Mouse (Mus musculus) kidney, postnatal 0 days (tissue): ENCODE data around the gene Mms19. TPM values are rescaled to one million over a fixed set of nuclear protein-coding genes. Genes with fewer than 3 reads are reported as not detected.

Source experiments
- ATAC-seq: fragments of 200-750 bp; cut with Nextera tagmentation; replicated peaks from 2 replicates; pipeline ENCODE4 v1.8.0; 2017; ENCODE audit warnings: low read depth, moderate number of reproducible peaks, moderate TSS enrichment, moderate library complexity; ENCODE audit not compliant: low FRiP score
- DNase-seq: peaks from one replicate; pipeline ENCODE4 v3.0.0-alpha.2; 2016; ENCODE audit warnings: low spot score
- H3K27ac ChIP-seq: fragments of 300-500 bp; sonication (generic); 2 replicates; pipeline ENCODE4 v1.5.1; 2014; ENCODE audit warnings: mild to moderate bottlenecking
- H3K27me3 ChIP-seq: fragments of 300-500 bp; sonication (generic); 2 replicates; pipeline ENCODE4 v1.6.1; 2014; ENCODE audit warnings: low read length, mixed read lengths; ENCODE audit not compliant: insufficient read depth
- H3K36me3 ChIP-seq: fragments of 300-500 bp; sonication (generic); 2 replicates; pipeline ENCODE4 v1.6.1; 2014; ENCODE audit warnings: low read length, mixed read lengths; ENCODE audit not compliant: insufficient read depth
- H3K4me1 ChIP-seq: fragments of 300-500 bp; sonication (generic); replicated peaks from 2 replicates; pipeline ENCODE4 v1.6.1; 2014; ENCODE audit warnings: antibody characterized with exemption, low read length, mixed read lengths; ENCODE audit not compliant: insufficient read depth
- H3K4me2 ChIP-seq: fragments of 300-500 bp; sonication (generic); 2 replicates; pipeline ENCODE4 v1.6.1; 2014; ENCODE audit warnings: mild to moderate bottlenecking, low read length, moderate library complexity, mixed read lengths
- H3K4me3 ChIP-seq: fragments of 300-500 bp; sonication (generic); replicated peaks from 2 replicates; pipeline ENCODE4 v1.5.1; 2014; ENCODE audit warnings: low read depth, low read length
- H3K9ac ChIP-seq: fragments of 300-500 bp; sonication (generic); 2 replicates; pipeline ENCODE4 v1.6.1; 2014; ENCODE audit warnings: low read depth, low read length
- H3K9me3 ChIP-seq: fragments of 300-500 bp; sonication (generic); replicated peaks from 2 replicates; pipeline ENCODE4 v1.6.1; 2016; ENCODE audit warnings: low read length, inconsistent platforms, mixed read lengths
- CTCF ChIP-seq: IDR thresholded peaks from 2 replicates; pipeline ENCODE4 v1.5.1; 2016; ENCODE audit warnings: antibody characterized with exemption, low read depth, mild to moderate bottlenecking, moderate library complexity
- WGBS: fragments of 180-500 bp; shearing (Covaris S2); extraction: QIAGEN DNeasy Blood & Tissue Kit; methylation state at CpG from one replicate; pipeline ENCODE4 v1.1.7; 2014; 5-methylcytosine and 5-hydroxymethylcytosine counted together
- polyA plus RNA-seq: library from polyadenylated mRNA; unstranded; fragments of >200 nt; fragmentation: Nextera tagmentation; extraction: Ambion mirVana; gene quantifications from 2 replicates; pipeline ENCODE4 v1.2.1, GENCODE M21; 2015

Gene Mms19
- polyA plus RNA-seq, 1 experiment from 2014 or later: 23.3 TPM

DNA sequence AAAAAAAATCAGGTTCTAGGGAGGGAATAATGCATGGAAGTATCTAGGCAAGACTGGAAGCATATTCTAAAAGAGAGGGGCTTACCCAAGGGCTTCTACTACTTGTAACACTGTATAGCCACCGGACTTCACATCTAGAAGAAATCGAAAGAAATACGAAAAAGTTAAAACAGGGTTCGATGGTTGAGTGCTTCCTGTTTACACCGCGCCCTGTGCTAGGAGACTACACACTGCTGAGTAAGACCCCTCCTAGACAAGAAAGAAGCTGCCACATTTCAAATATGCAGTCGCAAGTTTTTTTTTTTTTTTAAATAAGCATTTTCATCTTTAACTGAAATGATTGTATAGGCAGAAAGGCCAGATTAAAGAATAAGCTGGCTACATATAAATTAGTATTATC lies 11.3 kb downstream of the Mms19 start:
- Histone ChIP-seq H3K4me1 (no peaks in the 10 kb centered on the region), H3K9ac (no peak overlapping the region), H3K27me3 (no peaks in the 10 kb centered on the region), H3K4me2 (no peak overlapping the region), H3K4me3 (no peak overlapping the region), H3K9me3 (no peaks in the 10 kb centered on the region), H3K36me3 (peaks cover 27% of the 10 kb centered on the region; the same call in 1 of the 2 replicates), H3K27ac (no peak overlapping the region)
- ATAC-seq: no peak
- no peak for DNase-seq
- TF ChIP-seq CTCF: no peak
- WGBS: 93% methylated on average over 7 of the region's 7 CpGs

DNA sequence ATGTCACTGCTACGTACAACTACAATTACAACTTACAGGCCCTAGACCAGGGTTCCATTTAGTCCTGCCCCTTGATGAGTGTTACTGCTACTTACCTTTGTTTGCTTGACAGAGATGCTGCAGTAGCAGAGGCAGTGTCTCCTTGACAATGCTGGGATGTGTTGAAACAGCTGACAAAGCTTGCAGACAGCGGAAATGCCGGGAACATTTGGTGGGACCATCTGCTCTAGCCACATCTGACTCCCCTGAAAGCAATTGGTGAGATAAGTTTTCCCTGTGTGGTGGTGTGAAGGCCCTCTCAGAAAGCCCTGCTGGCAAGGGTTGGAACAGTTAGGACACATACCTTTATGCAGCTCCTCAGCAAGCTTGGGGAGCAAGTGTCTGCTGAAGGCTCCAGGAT lies 27.4 kb downstream of the Mms19 start:
- no peak for TF ChIP-seq CTCF
- Histone ChIP-seq H3K4me1 (no peaks in the 10 kb centered on the region), H3K4me2 (no peak overlapping the region), H3K27me3 (no peaks in the 10 kb centered on the region), H3K27ac (no peak overlapping the region), H3K9ac (no peak overlapping the region), H3K4me3 (no peak overlapping the region), H3K9me3 (no peaks in the 10 kb centered on the region), H3K36me3 (peaks cover 83% of the 10 kb centered on the region)
- WGBS: 85% methylated on average over 3 of the region's 3 CpGs
- ATAC-seq: no peak
- no peak for DNase-seq

DNA sequence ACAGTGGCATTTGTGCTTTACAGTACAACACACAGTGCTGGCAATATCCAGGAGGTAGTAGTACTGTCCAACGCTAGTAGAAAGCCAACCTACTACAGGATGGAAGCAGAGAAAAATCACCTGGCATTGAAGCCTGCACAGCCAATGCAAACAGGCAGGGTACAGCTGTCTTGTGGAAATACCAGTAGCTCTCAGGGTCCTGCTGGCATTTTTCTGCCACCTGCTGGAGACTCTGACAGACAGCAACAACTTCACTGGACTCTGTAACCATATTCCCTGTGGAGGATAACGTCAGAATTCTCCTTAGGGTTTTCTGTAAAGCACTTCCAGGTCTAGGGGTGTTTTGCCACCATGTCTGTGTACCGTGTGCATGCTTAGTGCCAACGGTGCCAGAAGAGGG lies 28.7 kb downstream of the Mms19 start:
- DNase-seq (peak; percentile 33), ATAC-seq (no peak)
- Histone ChIP-seq H3K27ac (no peak overlapping the region), H3K27me3 (no peaks in the 10 kb centered on the region), H3K9ac (no peak overlapping the region), H3K36me3 (peaks cover 78% of the 10 kb centered on the region), H3K9me3 (no peaks in the 10 kb centered on the region), H3K4me2 (no peak overlapping the region), H3K4me1 (no peaks in the 10 kb centered on the region), H3K4me3 (no peak overlapping the region)
- 80% methylated on average over 4 of the region's 4 CpGs for WGBS
- peak; percentile 70 for TF ChIP-seq CTCF

DNA sequence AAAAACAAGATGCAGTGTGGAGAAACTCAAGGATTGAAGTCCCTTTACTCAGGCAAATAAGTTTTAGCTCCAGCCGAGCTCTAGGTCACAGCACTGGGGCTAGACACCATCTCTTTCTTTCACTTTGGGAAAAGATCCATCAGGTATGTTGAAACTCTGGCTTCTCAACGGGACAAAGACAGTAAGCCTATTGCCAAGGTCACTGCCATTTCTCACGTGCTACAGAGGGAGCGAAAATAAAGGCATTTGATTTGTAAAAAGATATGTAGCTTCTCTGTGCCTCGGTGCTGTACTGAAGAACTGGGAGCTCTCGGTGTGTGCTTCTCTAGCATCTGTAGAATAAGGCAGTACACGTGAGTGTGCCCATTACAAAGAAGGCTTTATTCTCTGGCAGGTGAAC lies 37.1 kb downstream of the Mms19 start:
- 87% methylated on average over 7 of the region's 7 CpGs for WGBS
- H3K9me3 ChIP-seq: no peaks in the 10 kb centered on the region
- H3K36me3 ChIP-seq: peaks cover 78% of the 10 kb centered on the region
- ATAC-seq (no peak), DNase-seq (no peak)
- no peak overlapping the region for H3K4me2 ChIP-seq
- H3K27ac ChIP-seq: no peak overlapping the region
- no peak overlapping the region for H3K9ac ChIP-seq
- no peaks in the 10 kb centered on the region for H3K27me3 ChIP-seq
- no peak for TF ChIP-seq CTCF
- no peaks in the 10 kb centered on the region for H3K4me1 ChIP-seq
- no peak overlapping the region for H3K4me3 ChIP-seq

DNA sequence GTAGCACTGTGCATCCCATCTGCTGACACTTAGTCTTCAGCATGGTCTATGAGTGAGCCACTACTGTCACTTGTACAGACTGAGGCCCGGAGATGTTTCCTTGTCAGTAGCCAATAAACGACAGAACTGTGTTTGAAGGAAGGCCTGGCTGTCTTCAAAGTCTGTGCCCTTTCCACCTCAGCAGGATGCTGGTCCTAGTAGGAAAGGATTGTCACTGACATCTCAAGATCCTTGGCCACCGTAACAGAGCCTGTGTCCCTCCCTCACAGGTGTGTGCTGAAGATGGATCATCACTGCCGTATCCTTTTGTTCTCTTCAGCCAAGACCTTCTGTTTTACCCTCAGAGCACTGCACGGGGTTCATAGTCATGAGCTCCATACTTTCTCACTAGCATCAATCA lies 42.4 kb downstream of the Mms19 start:
- Histone ChIP-seq H3K27ac (no peak overlapping the region), H3K27me3 (no peaks in the 10 kb centered on the region), H3K9ac (no peak overlapping the region), H3K4me3 (no peak overlapping the region), H3K4me1 (peaks cover 4% of the 10 kb centered on the region), H3K9me3 (no peaks in the 10 kb centered on the region), H3K4me2 (no peak overlapping the region), H3K36me3 (peaks cover 50% of the 10 kb centered on the region)
- WGBS: 88% methylated on average over 5 of the region's 5 CpGs
- no peak for DNase-seq
- ATAC-seq: no peak
- TF ChIP-seq CTCF: no peak

DNA sequence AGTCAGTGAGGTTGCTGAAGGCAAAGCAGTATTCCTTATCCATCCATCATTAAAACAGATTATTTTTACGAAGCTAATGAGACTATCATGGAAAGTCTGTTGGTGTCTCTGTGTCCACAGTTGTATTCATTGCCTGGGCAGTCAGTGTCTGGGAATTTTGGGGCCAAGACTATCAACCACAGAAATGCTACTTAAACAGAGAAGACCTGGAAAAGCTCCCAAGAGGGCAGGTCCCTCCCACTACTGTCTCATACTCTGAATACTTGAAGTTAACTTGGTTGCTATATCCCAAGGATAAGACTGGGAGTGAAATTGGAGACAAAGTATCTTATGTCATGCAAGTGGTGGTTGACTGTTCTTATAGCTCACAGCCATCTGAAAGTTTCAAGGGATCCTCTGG lies 45.0 kb downstream of the Mms19 start:
- TF ChIP-seq CTCF: no peak
- peaks cover 27% of the 10 kb centered on the region for H3K36me3 ChIP-seq
- no peak for DNase-seq

DNA sequence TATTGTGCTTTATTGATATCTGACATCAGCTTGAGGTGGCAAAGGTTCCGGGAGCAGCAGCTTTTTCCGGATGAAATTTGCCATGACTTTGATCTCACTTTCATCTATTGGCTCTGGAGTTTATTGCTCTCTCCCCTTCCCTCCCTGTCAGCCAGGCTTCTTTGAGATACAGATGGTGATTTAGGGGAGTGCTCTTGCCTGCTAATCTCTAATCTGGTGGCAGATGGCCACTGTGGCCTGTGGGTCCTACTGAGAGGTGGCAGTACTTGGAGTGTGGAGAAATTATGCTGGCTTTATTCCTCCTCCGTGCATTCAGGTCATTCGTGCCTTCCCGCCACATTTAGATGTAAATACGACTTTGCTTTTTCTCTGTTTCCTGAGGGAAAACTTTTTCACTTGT lies 46.8 kb downstream of the Mms19 start:
- Histone ChIP-seq H3K27ac (no peak overlapping the region), H3K4me1 (peaks cover 4% of the 10 kb centered on the region), H3K9ac (peak overlapping the region; percentile 75), H3K27me3 (no peaks in the 10 kb centered on the region), H3K36me3 (peaks cover 15% of the 10 kb centered on the region; the same call in 1 of the 2 replicates), H3K9me3 (no peaks in the 10 kb centered on the region), H3K4me3 (peak overlapping the region; percentile 64), H3K4me2 (peak overlapping the region; percentile 65)
- DNase-seq: no peak
- WGBS: 11% methylated on average over 6 of the region's 6 CpGs
- no peak for ATAC-seq
- no peak for TF ChIP-seq CTCF

More for the DNA sequence above, 45.0 kb downstream of the Mms19 start:
- no peak overlapping the region for H3K4me2 ChIP-seq
- H3K27me3 ChIP-seq: no peaks in the 10 kb centered on the region
- no peak overlapping the region for H3K27ac ChIP-seq
- no peak overlapping the region for H3K9ac ChIP-seq
- 95% methylated on average over 1 of the region's 1 CpGs for WGBS
- H3K4me1 ChIP-seq: peaks cover 4% of the 10 kb centered on the region
- no peak for ATAC-seq
- H3K4me3 ChIP-seq: no peak overlapping the region
- H3K9me3 ChIP-seq: no peaks in the 10 kb centered on the region
